Mouse (Mus musculus): ENCODE data around the gene Dpm3.

- TF ChIP-seq CTCF (IDR thresholded peaks at IDR 0.05; ENCODE audit: extremely low read depth, insufficient read depth, insufficient read length, insufficient replicate concordance) (peak; percentile 46; the same call in 1 of the 2 replicates), POLR2A (IDR thresholded peaks at IDR 0.05; ENCODE audit: low read depth, low read length) (no peak)
These were observed 16.7 kb upstream of the Dpm3 start for GRCm38 (mm10) chr3:89242331-89242895.

Measured in spleen, adult 2 months (tissue).